Mouse (Mus musculus) 3134 (cell line): ENCODE results near the gene Cdc20b.

Experiments
- DNase-seq: peaks from one replicate; pipeline ENCODE4 v3.0.0-alpha.2; 2011; ENCODE audit warnings: low spot score; ENCODE audit not compliant: insufficient read length; ENCODE audit errors: extremely low read depth

The Cdc20b gene

GRCm38 (mm10) chr13:113023274-113024143, 11.4 kb upstream of the Cdc20b start:
- peak; percentile 66 for DNase-seq

- DNase-seq, result no peak
Observed at GRCm38 (mm10) chr13:113031351-113031750, 3.6 kb upstream of the Cdc20b start.

- DNase-seq, result no peak
Observed at GRCm38 (mm10) chr13:113031792-113032571, 2.9 kb upstream of the Cdc20b start.

- DNase-seq, result no peak
Observed at GRCm38 (mm10) chr13:113032831-113033230, 2.1 kb upstream of the Cdc20b start.

GRCm38 (mm10) chr13:113034271-113034886, 532 bp upstream of the Cdc20b start:
- no peak for DNase-seq

- DNase-seq, result peak; percentile 48
Observed at GRCm38 (mm10) chr13:113035852-113036251, 941 bp downstream of the Cdc20b start.

GRCm38 (mm10) chr13:113044876-113045275, 10.0 kb downstream of the Cdc20b start:
- no peak for DNase-seq

- DNase-seq, result no peak
Observed at GRCm38 (mm10) chr13:113045458-113046110, 10.7 kb downstream of the Cdc20b start.

- peak; percentile 67 for DNase-seq
Observed at GRCm38 (mm10) chr13:113046211-113046883, 11.4 kb downstream of the Cdc20b start, which contains the start of gene Gpx8. TSS of gene Gpx8 (minus strand) at chr13:113046410.

- DNase-seq, result no peak
Observed at GRCm38 (mm10) chr13:113047018-113047417, 12.1 kb downstream of the Cdc20b start.

- no peak for DNase-seq
Observed at GRCm38 (mm10) chr13:113047647-113048046, 12.7 kb downstream of the Cdc20b start.

GRCm38 (mm10) chr13:113054230-113054629, 19.3 kb downstream of the Cdc20b start:
- no peak for DNase-seq

GRCm38 (mm10) chr13:113055826-113056225, 20.9 kb downstream of the Cdc20b start:
- no peak for DNase-seq

- DNase-seq, result no peak
Observed at GRCm38 (mm10) chr13:113061746-113062145, 26.8 kb downstream of the Cdc20b start.

- no peak for DNase-seq
Observed at GRCm38 (mm10) chr13:113064542-113064941, 29.6 kb downstream of the Cdc20b start.

- no peak for DNase-seq
Observed at GRCm38 (mm10) chr13:113079021-113079420, 44.1 kb downstream of the Cdc20b start.

- no peak for DNase-seq
Observed at GRCm38 (mm10) chr13:113082101-113082500, 47.2 kb downstream of the Cdc20b start.

GRCm38 (mm10) chr13:113084732-113085131, 49.8 kb downstream of the Cdc20b start:
- no peak for DNase-seq

GRCm38 (mm10) chr13:113087226-113088017, 52.5 kb downstream of the Cdc20b start:
- DNase-seq, result no peak
